Mouse (Mus musculus) c-Kit-positive CD71-positive TER-119-positive erythroid progenitor cells, embryonic 14.5 days (primary cell): ENCODE results near the gene Stambp.
"Not testable (repeated sequence)": the region's sequence is repeated elsewhere in the genome, so short reads cannot be mapped to it uniquely, and the experiment has no call there.

Experiments
- DNase-seq: peaks from one replicate; pipeline ENCODE4 v3.0.0-alpha.2; 2013; ENCODE audit warnings: low spot score

The Stambp gene

GRCm38 (mm10) chr6:83572671-83573070, at the start of gene Stambp:
Stambp (minus strand) TSS chr6:83572729.
- DNase-seq = peak; percentile 6

DNA sequence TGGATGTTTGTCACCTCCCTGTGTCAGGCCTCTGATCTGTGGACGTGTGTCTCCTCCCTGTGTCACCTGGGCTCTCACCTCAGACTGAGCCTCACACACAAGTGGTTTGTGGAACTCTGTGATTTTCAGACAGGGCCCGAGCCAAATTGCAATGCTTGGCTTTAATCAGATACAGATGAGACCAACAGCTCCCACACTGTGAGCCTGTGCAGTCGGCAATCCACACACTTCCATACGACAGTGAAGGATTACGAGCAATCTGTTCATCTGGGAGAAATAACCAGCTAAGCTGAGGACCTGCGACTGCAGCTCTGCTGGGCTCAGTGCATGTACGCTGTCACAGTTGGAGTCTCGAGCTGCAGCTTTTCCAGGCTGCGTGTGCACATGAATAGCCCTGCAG, 47.4 kb upstream of the Stambp start:
- no peak for DNase-seq

GRCm38 (mm10) chr6:83617581-83618335, 45.2 kb upstream of the Stambp start:
- DNase-seq = no peak

DNA sequence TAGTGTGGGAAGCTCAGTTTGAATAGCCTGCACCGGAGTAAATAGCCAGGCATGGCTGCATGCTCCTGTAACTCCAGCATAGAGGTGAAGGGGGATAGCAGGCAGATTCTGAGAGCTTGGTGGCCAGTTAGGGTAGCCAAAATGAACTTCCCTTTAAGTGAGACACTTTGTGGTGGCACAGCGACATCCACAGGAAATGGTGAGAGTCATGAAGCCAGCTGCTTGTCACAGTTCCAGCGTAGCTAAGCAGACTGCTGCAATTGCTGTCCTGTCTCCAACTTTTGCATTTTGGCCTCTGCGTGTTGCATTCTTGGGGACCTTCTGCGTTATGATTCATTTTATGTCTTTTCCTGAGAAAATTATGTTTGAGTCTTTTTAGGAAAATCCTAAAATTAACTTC, 44.0 kb upstream of the Stambp start:
- peak; percentile 5 for DNase-seq

- no peak for DNase-seq
Observed at GRCm38 (mm10) chr6:83614469-83614868, 41.9 kb upstream of the Stambp start.

GRCm38 (mm10) chr6:83612976-83613375, 40.4 kb upstream of the Stambp start:
- DNase-seq = no peak

DNA sequence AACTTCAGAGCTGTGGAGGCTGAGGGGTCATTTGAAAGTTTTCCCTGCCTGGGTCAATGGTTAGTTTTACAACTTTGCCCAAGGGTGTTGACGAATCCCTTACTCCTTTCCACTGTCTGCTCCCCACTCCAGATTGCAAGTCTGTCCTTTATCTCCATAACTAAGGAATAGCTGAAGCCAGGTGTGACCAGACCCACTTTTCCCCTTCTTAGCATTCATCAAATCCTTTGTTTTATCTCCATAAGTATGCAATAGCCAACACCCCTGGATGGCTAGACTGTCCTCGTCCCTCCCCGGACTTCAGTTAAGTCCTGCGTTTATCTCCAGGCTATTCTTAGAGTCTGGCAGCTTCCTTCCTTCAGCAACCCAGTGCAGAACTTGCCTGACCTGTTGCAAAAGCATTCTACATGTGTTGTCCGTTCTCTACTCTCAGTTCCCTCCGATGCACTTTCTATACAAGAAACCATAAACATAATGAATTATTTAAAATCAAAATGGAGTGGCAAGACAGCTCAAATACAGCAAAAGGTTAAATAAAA, 27.2 kb upstream of the Stambp start:
- no peak for DNase-seq

DNA sequence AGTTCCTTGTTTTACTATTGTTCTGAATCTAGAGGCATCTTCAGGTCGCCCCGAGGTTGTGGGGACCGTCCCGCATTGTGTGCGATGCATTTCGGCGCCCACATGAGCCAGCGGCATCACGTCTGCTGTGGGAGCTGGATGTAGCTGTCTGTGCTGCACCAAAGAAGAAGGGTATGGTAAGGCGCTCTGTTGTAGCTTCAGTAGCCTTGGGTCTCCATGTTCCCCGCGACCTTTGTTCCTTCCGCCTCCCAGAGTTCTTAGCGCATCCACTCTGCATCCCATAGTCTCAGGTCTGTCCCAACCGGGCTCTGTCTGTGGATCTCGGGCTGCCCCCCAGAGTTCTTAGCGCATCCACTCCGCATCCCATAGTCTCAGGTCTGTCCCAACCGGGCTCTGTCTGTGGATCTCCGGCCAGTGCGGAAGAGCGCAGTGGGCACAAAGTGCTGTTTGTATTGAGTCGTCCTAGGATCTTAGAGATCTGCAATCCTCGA, 26.6 kb upstream of the Stambp start:
- DNase-seq = no peak

- peak; percentile 18 for DNase-seq
Observed at GRCm38 (mm10) chr6:83598646-83599045, 26.1 kb upstream of the Stambp start.

DNA sequence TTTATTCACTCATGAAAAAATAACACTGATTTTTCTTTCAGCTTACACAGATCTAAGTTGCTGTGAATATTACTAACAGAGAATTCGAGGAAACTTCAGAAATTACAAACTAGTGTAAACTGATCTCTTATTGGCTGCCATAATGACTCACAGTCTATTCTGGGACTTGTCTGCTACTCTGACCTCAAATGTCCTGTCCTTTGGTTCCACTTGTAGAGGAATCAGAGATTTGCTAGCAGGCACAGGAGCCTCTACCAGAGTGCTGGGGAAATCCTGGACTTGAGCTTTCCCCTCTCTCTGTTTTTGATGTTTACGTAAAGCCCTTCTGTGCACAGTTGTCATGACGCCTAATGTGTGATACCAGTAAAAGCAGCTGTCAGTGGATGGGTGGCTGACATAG, 25.5 kb upstream of the Stambp start:
- no peak for DNase-seq

- no peak for DNase-seq
Observed at GRCm38 (mm10) chr6:83595035-83595434, 22.5 kb upstream of the Stambp start.

DNA sequence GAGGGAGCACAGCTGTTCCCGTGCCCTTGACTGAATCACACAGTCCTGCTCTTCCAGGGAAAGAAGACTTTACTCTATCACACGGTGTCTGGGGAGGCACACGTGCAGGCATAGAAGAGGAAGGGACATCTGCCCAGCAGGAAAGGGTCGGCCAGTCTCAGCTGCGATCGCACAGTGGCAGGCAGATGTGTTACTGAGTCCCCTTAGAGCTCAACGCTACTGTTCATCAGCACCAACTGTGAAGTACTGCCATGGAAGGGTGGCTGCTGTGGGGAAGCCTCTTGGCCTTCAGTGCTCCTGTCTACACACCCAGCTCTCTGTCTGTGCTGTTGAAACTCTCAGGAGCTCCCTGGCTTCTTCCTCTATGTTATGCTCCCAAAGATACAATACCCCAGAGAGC, 21.4 kb upstream of the Stambp start:
- DNase-seq = no peak

DNA sequence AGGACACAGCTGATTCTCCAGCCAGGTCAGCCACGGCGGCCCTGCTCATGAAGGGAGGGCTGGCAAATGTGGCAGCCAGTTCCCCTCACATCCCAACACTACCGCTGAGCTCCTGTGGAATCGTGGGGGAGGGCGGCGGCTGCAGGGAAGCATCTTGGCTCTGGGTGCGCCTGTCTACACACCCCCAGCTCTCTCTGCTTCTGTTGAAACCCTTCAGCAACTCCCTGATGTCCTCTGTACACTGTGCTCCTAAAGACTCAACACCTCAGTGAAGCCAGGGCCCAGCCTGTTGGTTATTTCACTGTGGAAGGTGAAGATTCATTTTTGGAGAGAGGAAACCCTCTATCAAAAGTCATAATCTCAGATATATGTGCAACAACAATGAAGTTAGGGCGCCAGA, 19.5 kb upstream of the Stambp start:
- no peak for DNase-seq

DNA sequence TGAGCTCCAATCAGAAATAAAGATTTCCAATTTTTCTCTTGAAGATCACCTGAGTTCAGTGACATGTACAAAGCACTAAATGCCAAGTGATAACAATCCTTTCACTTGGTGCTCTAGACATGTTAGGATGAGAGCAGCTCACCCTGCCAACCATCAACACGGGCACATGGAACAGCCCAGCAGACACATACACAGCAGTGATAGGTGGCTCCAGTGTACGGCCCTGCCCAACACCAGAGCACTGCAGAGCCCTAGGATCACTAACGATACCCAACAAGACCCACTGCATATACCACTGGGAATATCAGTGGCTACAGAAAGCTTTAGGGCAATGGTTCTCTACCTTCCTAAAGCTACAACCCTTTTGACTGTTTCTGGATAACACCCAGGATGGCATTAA, 17.8 kb upstream of the Stambp start:
- DNase-seq = no peak

DNA sequence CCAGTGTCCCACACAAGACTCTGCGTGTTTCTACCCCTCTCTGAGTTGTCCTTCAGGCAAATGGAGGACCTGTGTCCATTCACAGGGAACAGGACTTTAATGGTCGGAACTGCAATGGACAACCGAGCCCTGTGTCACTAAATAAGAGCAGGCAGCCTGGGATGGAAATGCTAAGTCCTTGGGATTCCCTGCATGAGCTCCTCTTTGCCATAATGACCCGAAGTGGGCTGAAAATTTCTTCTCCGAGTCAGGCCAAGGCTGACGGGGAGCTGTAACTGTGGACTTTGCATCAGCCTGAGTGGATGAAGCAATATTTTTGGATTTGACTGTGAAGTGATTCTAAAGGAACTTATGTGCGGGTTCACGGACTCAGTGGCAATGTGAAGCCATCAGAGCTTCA, 14.7 kb upstream of the Stambp start:
- DNase-seq = not testable (repeated sequence)

GRCm38 (mm10) chr6:83585328-83585727, 12.8 kb upstream of the Stambp start:
- not testable (repeated sequence) for DNase-seq

GRCm38 (mm10) chr6:83583591-83583990, 11.1 kb upstream of the Stambp start:
- no peak for DNase-seq

GRCm38 (mm10) chr6:83582938-83583270, 10.4 kb upstream of the Stambp start:
- DNase-seq = peak; percentile 42

GRCm38 (mm10) chr6:83582135-83582937, 9.8 kb upstream of the Stambp start:
- DNase-seq = no peak

DNA sequence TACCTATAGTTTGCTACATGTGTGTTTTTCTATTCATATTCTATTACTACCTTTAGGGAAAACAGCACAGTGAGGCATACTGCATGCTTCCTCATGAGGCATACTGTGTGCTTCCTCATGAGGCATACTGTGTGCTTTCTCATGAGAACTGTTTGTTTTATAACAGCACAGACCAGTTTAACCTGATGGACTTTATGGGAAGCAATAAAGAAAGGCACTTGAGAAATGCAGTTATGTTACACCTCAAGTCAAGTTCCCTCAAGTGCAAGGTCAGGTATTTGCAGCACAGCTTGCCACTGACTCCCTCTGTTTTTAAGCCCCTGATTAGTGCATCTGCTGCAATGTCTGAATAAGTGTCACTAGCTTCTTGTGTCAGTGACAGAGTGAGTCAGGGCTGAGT, 5.0 kb upstream of the Stambp start:
- no peak for DNase-seq

DNA sequence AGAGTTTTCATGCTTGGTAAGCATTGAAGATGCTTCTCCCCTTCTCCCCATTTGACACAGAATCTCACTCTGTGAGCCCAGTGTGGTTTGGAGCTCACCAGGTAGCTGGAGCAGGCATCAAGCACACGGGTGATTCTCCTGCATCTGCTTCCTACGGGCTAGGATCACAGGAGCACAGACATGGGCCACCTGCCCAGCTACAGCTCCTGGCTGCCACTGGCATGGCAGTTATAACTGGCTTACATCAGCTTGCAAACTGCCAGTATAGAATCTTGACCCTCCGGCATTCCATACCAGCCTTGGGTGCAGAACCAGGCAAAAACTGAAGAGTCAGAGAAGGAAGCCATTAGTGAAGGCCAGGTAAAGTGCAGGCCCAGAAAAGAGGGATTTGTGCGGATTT, 3.1 kb upstream of the Stambp start:
- no peak for DNase-seq

GRCm38 (mm10) chr6:83571840-83572667, 475 bp downstream of the Stambp start:
- peak; percentile 88 for DNase-seq
